Mouse (Mus musculus): ENCODE results near the gene Kcnh7. TPM values are rescaled to one million over a fixed set of nuclear protein-coding genes. Genes with fewer than 3 reads are reported as not detected.

Gene Kcnh7
- polyA plus RNA-seq, 1 experiment = not detected

DNA sequence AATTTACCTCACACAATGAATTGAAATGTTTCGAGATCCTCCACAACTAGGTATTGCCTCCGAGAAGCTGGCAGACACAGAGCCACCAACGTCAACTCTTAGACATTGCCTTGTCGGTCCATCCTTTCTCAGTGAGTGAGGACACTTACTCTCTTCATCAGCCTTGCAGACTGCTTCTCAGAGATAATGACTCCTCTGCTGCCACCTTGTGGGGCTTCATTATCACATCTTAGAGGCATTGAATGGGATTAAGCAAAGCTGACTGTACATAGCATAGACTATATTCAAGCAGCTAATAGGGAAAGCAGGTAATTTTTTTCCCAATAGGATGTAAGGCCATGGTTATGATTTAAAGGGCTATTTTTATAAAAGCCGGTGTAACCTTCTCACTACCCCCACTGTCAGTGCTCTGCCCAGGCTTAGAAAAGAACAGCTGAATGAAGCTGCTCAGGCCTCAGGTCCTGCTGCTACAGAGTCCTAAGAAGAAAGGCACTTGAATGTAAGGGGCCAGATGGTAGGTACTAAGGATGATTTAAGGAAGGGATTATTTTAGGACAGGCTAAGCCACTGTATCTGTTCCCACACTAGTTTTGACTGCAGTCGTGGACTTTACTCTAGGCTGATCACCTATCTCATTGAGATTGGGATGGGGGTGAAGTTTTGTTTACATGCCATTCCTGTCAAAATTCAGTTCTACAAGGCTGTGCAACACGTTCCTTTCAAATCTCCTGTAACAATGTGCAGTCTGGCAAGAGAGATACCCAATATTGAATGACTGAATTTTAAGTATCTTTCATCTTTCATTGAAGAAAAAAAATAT lies 529.4 kb downstream of the Kcnh7 start:
- Histone ChIP-seq H3K4me3 (ENCODE audit: insufficient read depth, low read depth, low read length) (no peak overlapping the region), H3K4me1 (ENCODE audit: control insufficient read depth, insufficient read depth, insufficient read length, low read length) (no peaks in the 10 kb centered on the region), H3K27ac (replicated peaks; ENCODE audit: low read depth, low read length) (no peak overlapping the region)

DNA sequence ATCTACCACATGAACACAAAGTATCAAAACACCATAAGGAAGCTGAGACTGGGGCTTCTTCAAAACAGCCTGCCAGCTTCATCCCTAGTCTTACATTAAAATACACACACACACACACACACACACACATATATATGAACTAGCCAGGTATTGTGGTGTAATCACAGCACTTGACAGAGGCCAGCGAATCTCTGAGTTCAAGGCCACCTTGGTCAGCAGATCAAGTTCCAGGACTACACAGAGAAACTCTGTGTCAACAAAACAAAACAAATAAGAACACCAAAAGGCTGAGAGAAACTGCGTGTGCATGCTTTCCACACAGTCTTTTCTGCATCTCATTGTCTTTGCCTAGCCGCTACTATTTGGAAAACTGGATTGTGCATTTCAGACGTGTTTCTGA lies 531.6 kb downstream of the Kcnh7 start:
- no peak overlapping the region for H3K4me3 ChIP-seq (ENCODE audit: insufficient read depth, low read depth, low read length)
- H3K27ac ChIP-seq (replicated peaks; ENCODE audit: low read depth, low read length) = no peak overlapping the region
- no peaks in the 10 kb centered on the region for H3K4me1 ChIP-seq (ENCODE audit: control insufficient read depth, insufficient read depth, insufficient read length, low read length)

DNA sequence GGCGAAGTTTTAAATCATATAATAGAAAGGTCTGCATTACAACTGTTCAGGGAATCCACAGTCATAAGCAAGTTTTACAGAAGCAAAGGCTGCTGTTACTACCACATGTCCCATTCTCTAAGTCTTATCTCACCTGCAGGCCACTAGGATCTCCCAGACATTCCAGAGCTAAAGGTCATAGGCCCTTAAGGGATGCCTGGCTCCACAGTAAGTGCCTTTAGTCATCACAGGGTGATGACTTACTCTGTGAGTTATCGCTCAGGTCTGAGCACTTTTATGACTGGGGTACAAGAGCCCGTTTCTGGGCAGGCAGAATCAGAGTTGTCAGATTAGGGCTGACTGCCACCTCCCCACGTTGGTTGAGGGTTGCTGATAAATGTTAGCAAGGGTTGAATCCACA lies 532.2 kb downstream of the Kcnh7 start:
- Histone ChIP-seq H3K4me3 (ENCODE audit: insufficient read depth, low read depth, low read length) (no peak overlapping the region), H3K4me1 (ENCODE audit: control insufficient read depth, insufficient read depth, insufficient read length, low read length) (no peaks in the 10 kb centered on the region), H3K27ac (replicated peaks; ENCODE audit: low read depth, low read length) (no peak overlapping the region)

DNA sequence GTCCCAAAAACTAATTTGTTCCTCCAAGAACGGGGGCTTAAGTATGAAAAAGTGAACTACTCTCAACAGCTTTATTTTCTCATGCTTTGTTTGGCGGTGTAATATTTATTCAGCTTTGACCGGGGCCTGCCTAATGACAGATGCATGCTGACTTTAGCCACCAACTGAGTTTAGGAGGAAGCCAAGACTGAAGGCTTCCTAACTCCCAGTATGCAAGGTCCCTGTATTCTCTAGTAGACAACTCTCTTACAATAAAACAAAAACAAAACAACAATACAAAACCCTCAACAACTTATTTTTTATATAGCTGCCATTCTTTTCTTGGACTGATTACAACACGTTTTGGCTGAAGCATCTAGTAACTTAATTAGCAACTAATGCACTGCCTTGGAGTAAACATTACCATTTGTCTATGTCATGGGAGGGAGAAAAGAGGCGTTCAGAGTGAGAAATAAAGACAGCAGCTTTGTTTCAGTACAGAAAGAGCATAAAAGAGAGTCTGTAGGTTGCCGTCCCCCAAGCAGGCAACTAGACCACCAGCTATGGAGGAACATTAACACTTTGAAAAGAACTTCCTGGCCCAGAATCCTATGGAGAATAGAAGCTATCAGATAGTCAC lies 537.3 kb downstream of the Kcnh7 start:
- peak overlapping the region; percentile 84 for H3K4me3 ChIP-seq (ENCODE audit: insufficient read depth, low read depth, low read length)
- no peak overlapping the region for H3K27ac ChIP-seq (replicated peaks; ENCODE audit: low read depth, low read length)
- H3K4me1 ChIP-seq (ENCODE audit: control insufficient read depth, insufficient read depth, insufficient read length, low read length) = peaks cover 8% of the 10 kb centered on the region

DNA sequence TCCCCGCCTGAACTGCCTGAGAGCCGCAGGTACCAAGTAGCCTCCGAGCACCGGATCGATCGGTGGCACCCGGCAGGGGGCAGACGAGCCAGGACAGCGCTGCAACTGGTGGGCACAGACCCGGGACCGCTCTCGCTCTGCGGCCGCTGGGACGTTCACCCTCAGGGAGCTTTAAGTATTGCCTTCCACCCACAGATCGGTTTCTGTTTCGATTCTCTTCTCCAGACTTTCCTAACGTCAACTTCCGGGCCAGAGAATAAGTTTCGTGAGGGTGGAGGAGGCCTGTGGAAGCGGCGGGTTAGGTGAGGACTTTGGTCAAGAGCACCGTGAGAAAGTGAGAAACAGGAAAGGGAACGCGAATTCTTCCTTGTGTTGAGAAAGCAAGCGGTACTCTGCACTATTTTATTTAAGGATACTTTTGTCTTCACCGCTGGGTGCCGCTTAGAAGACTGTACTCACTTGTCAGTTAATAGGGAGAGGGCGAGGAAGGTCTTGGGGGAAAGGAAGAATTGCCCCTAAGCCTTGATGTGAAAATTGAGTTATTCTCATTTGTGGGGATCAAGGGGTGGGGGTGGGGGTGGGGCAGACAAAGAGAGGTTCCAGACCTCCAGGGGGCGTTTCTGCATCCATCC lies 538.0 kb downstream of the Kcnh7 start, which contains the start of gene Ifih1:
Ifih1 (minus strand) TSS at position 242 of the 632 bp plus-strand sequence.
- Histone ChIP-seq H3K4me3 (ENCODE audit: insufficient read depth, low read depth, low read length) (peak within 1 kb of the TSS; percentile 84), H3K27ac (replicated peaks; ENCODE audit: low read depth, low read length) (peak within 1 kb of the TSS; percentile 80), H3K4me1 (ENCODE audit: control insufficient read depth, insufficient read depth, insufficient read length, low read length) (peaks cover 10% of the 10 kb centered on the region)

DNA sequence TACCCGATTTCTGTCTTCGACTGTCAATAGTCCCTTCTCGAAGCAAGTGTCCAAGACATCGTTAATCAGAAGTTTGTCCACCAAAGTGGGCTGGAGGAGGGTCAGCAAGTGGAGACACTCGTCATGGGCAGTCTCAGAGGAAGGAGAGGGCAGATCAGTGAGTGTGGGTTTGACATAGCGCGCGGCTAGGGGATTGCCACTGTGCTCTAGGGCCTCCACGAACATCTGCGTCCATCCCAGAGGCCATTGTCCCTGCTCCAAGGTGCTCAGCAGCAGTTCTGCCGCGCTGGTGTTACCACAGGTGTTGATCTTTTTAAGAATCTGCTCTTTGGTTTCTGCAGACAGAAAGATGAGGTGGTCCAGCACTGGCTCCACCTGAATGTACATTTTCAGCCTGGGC lies 538.6 kb downstream of the Kcnh7 start:
- Histone ChIP-seq H3K4me1 (ENCODE audit: control insufficient read depth, insufficient read depth, insufficient read length, low read length) (peaks cover 10% of the 10 kb centered on the region), H3K27ac (replicated peaks; ENCODE audit: low read depth, low read length) (peak overlapping the region; percentile 80), H3K4me3 (ENCODE audit: insufficient read depth, low read depth, low read length) (peak overlapping the region; percentile 84)

DNA sequence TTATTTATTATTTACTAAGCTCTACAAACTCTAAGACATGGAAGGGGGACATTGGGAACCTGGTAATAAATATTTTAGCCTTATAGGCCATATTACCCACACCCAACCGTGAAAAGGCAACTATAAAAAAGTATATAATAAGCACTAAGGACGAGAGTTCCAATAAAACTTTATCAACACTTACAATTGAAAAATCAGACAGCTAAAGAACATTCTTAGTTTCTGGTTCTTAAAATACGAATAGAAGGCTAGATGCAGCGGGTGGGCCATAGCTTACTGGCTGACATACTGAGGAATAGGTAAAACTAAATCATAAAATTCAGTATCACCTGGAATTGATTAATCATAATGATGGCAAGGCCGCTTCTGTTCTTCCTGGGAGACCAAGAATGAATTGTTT lies 539.2 kb downstream of the Kcnh7 start:
- no peak overlapping the region for H3K27ac ChIP-seq (replicated peaks; ENCODE audit: low read depth, low read length)
- H3K4me3 ChIP-seq (ENCODE audit: insufficient read depth, low read depth, low read length) = peak overlapping the region; percentile 84
- peaks cover 10% of the 10 kb centered on the region for H3K4me1 ChIP-seq (ENCODE audit: control insufficient read depth, insufficient read depth, insufficient read length, low read length)

All from brown adipose tissue, adult 24 weeks (tissue).